ENCODE assay signal across 8 mouse cellular contexts in the genomic region with DNA sequence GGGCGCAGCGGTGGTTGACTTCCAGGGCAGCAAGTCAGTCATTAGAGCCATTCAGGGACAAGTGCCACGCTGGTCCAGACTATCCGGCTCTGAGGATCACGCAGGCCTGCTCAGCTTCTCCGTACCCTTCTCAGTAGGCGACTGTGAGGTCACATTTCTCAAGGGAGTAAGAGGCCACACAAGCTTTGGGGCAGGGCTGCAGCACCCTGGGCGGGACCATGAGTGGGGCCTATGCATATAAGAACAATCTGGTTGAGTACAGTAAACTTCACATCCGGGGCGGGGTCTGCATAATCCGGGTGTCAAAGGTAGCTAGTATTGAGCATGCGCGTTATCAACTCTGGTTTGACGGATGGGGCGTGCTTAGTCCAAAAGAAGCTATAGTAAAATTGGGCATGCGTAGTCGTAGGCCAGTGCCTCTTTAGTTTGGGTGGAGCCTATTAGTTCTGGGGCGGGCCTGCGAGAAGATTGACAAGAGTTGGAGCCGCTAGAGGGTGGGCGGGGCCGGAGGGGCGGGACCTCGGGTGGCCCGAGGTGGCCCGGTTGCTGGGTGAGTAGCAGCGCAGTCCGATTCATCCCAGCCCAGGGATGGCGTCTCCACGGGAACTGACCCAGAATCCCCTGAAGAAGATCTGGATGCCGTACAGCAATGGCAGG. TPM values are rescaled to one million over a fixed set of nuclear protein-coding genes. Genes with fewer than 3 reads are reported as not detected.
DNase-seq lines count a peak whose midpoint lies in the region; ATAC-seq and TF ChIP-seq lines count a peak whose summit lies in the region.

A gene (plus strand): TSS at position 351 of the 657 bp plus-strand sequence.

- no peak for TF ChIP-seq CTCF in ES-Bruce4 (IDR thresholded peaks at IDR 0.05; ENCODE audit: low read depth, low read length)
- TF ChIP-seq CTCF in liver, postnatal 0 days (IDR thresholded peaks at IDR 0.05; ENCODE audit: low read depth): no peak

- H3K9ac ChIP-seq in ES-Bruce4 (ENCODE audit: low read depth, poor library complexity, severe bottlenecking): peak within 1 kb of the TSS; percentile 34
- H3K9ac ChIP-seq in forebrain, embryonic 13.5 days: peak within 1 kb of the TSS; percentile 70
- H3K9ac ChIP-seq in liver, postnatal 0 days (replicated peaks): peak within 1 kb of the TSS; percentile 28
- H3K9ac ChIP-seq in neural tube, embryonic 14.5 days (replicated peaks; ENCODE audit: low read depth, low read length): peak within 1 kb of the TSS; percentile 70

- DNase-seq in heart, postnatal 10 days: peak; percentile 98
- DNase-seq in large intestine, adult 2 months (ENCODE audit: low read depth, low spot score): peak; percentile 98
- peak; percentile 96 for DNase-seq in liver, postnatal 0 days
- DNase-seq in testis, postnatal 10 days (ENCODE audit: low spot score): peak; percentile 90

- 1% methylated on average over 31 of the region's 31 CpGs for WGBS in forebrain, embryonic 13.5 days
- under 1% methylated on average over 31 of the region's 31 CpGs for WGBS in large intestine, adult 2 months
- WGBS in liver, postnatal 0 days (ENCODE audit: insufficient replicate concordance): 1% methylated on average over 30 of the region's 31 CpGs
- WGBS in neural tube, embryonic 14.5 days: 2% methylated on average over 31 of the region's 31 CpGs

- peak; percentile 84 for TF ChIP-seq POLR2A in ES-Bruce4 (IDR thresholded peaks at IDR 0.05; ENCODE audit: insufficient read depth, low read length)

- no peaks in the 10 kb centered on the region for H3K9me3 ChIP-seq in ES-Bruce4 (replicated peaks; ENCODE audit: control insufficient read depth, insufficient read depth, low read length, poor library complexity, severe bottlenecking)
- H3K9me3 ChIP-seq in forebrain, embryonic 13.5 days (replicated peaks): no peaks in the 10 kb centered on the region
- H3K9me3 ChIP-seq in liver, postnatal 0 days (ENCODE audit: low read length): no peaks in the 10 kb centered on the region
- H3K9me3 ChIP-seq in neural tube, embryonic 14.5 days (ENCODE audit: control insufficient read depth, low read length): no peaks in the 10 kb centered on the region

- H3K36me3 ChIP-seq in ES-Bruce4 (ENCODE audit: control insufficient read depth, insufficient read depth, low read length, poor library complexity, severe bottlenecking): no peaks in the 10 kb centered on the region
- H3K36me3 ChIP-seq in forebrain, embryonic 13.5 days (ENCODE audit: poor library complexity, severe bottlenecking): no peaks in the 10 kb centered on the region
- H3K36me3 ChIP-seq in liver, postnatal 0 days (replicated peaks; ENCODE audit: insufficient read depth, low read length): no peaks in the 10 kb centered on the region
- no peaks in the 10 kb centered on the region for H3K36me3 ChIP-seq in neural tube, embryonic 14.5 days (ENCODE audit: control insufficient read depth, insufficient read depth, low read length)

- H3K4me2 ChIP-seq in forebrain, embryonic 13.5 days: peak within 1 kb of the TSS; percentile 68
- H3K4me2 ChIP-seq in liver, postnatal 0 days (ENCODE audit: low read depth, low read length): peak within 1 kb of the TSS; percentile 78
- peak within 1 kb of the TSS; percentile 75 for H3K4me2 ChIP-seq in neural tube, embryonic 14.5 days (ENCODE audit: low read depth, low read length)

- H3K27me3 ChIP-seq in ES-Bruce4 (ENCODE audit: control insufficient read depth, insufficient read depth, low read length, poor library complexity, severe bottlenecking): no peaks in the 10 kb centered on the region
- H3K27me3 ChIP-seq in forebrain, embryonic 13.5 days: no peaks in the 10 kb centered on the region
- no peaks in the 10 kb centered on the region for H3K27me3 ChIP-seq in liver, postnatal 0 days (ENCODE audit: insufficient read depth, low read length)
- no peaks in the 10 kb centered on the region for H3K27me3 ChIP-seq in neural tube, embryonic 14.5 days (ENCODE audit: control insufficient read depth, insufficient read depth, low read length)

- ATAC-seq in cerebellum, adult (ENCODE audit: insufficient number of reproducible peaks, low FRiP score, low TSS enrichment): peak; percentile 88
- ATAC-seq in forebrain, embryonic 13.5 days: peak; percentile 95
- peak; percentile 96 for ATAC-seq in liver, postnatal 0 days
- peak; percentile 94 for ATAC-seq in neural tube, embryonic 14.5 days (ENCODE audit: low read depth)

- intact Hi-C loops in heart, postnatal 10 days (cut with DNase I): no loop called here

- H3K4me3 ChIP-seq in ES-Bruce4 (ENCODE audit: low read depth, low read length): peak within 1 kb of the TSS; percentile 85
- peak within 1 kb of the TSS; percentile 55 for H3K4me3 ChIP-seq in forebrain, embryonic 13.5 days
- peak within 1 kb of the TSS; percentile 49 for H3K4me3 ChIP-seq in liver, postnatal 0 days (ENCODE audit: low read depth, low read length)
- peak within 1 kb of the TSS; percentile 55 for H3K4me3 ChIP-seq in neural tube, embryonic 14.5 days (ENCODE audit: low read depth, low read length)

- 0 out of 2 replicates have a peak, but pooled peaks have one; percentile 4 for TF ChIP-seq EP300 in ES-Bruce4 (IDR thresholded peaks at IDR 0.05; ENCODE audit: insufficient read depth, low read depth, low read length)
- no peak for TF ChIP-seq EP300 in liver, postnatal 0 days (IDR thresholded peaks at IDR 0.05; ENCODE audit: low read depth)

- H3K4me1 ChIP-seq in ES-Bruce4 (ENCODE audit: control insufficient read depth, insufficient read depth, low read length): peaks cover 2% of the 10 kb centered on the region
- H3K4me1 ChIP-seq in forebrain, embryonic 13.5 days: peaks cover 23% of the 10 kb centered on the region
- peaks cover 46% of the 10 kb centered on the region for H3K4me1 ChIP-seq in liver, postnatal 0 days (ENCODE audit: insufficient read depth)
- peaks cover 4% of the 10 kb centered on the region; the same call in 1 of the 2 replicates for H3K4me1 ChIP-seq in neural tube, embryonic 14.5 days (ENCODE audit: control insufficient read depth, insufficient read depth, low read length)

- peak within 1 kb of the TSS; percentile 68 for H3K27ac ChIP-seq in ES-Bruce4 (ENCODE audit: insufficient read depth, low read length)
- H3K27ac ChIP-seq in forebrain, embryonic 13.5 days: peak within 1 kb of the TSS; percentile 77
- peak within 1 kb of the TSS; percentile 81 for H3K27ac ChIP-seq in liver, postnatal 0 days (ENCODE audit: low read depth)
- H3K27ac ChIP-seq in neural tube, embryonic 14.5 days (ENCODE audit: low read depth, low read length): peak within 1 kb of the TSS; percentile 74

RNA-seq across cellular contexts. Expression of the gene that starts here (rescaled TPM):
- polyA plus RNA-seq in ES-Bruce4 (2011; ENCODE audit: insufficient read depth, insufficient read length, low read depth, missing spikeins): 3.9 and 4.4 TPM in 2 replicates
- polyA plus RNA-seq in forebrain, embryonic 13.5 days (2015; fragmentation: Nextera tagmentation; extraction: Ambion mirVana): 14.5 and 16.8 TPM in 2 replicates
- total RNA-seq in heart, postnatal 10 days (2021): 1 to 10 TPM; 2.4 TPM
- polyA plus RNA-seq in large intestine, adult 2 months (2012; rRNA removed): 68.2 and 119 TPM in 2 replicates
- polyA plus RNA-seq in liver, postnatal 0 days (2015; fragmentation: Nextera tagmentation; extraction: Ambion mirVana): 3.1 and 3.8 TPM in 2 replicates
- polyA plus RNA-seq in neural tube, embryonic 14.5 days (2014; fragmentation: Nextera tagmentation; extraction: Ambion mirVana): 23.2 and 27.9 TPM in 2 replicates

Comparison
In these comparisons a context has a peak if more than half of its experiments do, and no peak if none do; other contexts are left out.
1. Peak in every context shown above with its lines: DNase-seq, ATAC-seq, H3K4me3 ChIP-seq and H3K27ac ChIP-seq.